Mouse (Mus musculus): ENCODE data around the gene Camsap1. TPM values are rescaled to one million over a fixed set of nuclear protein-coding genes. Genes with fewer than 3 reads are reported as not detected.

Camsap1 gene
- polyA plus RNA-seq, 1 experiment, result 6.3 TPM

- Histone ChIP-seq H3K27me3 (replicated peaks; ENCODE audit: control insufficient read depth, insufficient read depth, low read length) (no peaks in the 10 kb centered on the region), H3K27ac (ENCODE audit: insufficient read depth, low read depth, low read length) (no peak overlapping the region), H3K36me3 (ENCODE audit: control insufficient read depth, insufficient read depth, low read length) (no peaks in the 10 kb centered on the region), H3K4me3 (ENCODE audit: insufficient read depth, low read depth, low read length) (no peak overlapping the region), H3K4me1 (ENCODE audit: control insufficient read depth, insufficient read depth, low read length) (no peaks in the 10 kb centered on the region)
- WGBS, result 65% methylated on average over 5 of the region's 5 CpGs
- TF ChIP-seq CTCF (conservative IDR thresholded peaks at IDR 0.05; ENCODE audit: insufficient read depth, insufficient read length, low read depth, low read length) (no peak), POLR2A (IDR thresholded peaks at IDR 0.05; ENCODE audit: low read depth, low read length) (no peak)
- no peak for DNase-seq
Observed at GRCm38 (mm10) chr2:25888144-25888543, 94.9 kb downstream of the Camsap1 start.

- no peaks in the 10 kb centered on the region for H3K36me3 ChIP-seq (ENCODE audit: control insufficient read depth, insufficient read depth, low read length)
- TF ChIP-seq POLR2A (IDR thresholded peaks at IDR 0.05; ENCODE audit: low read depth, low read length) (no peak), CTCF (conservative IDR thresholded peaks at IDR 0.05; ENCODE audit: insufficient read depth, insufficient read length, low read depth, low read length) (no peak)
- H3K4me1 ChIP-seq (ENCODE audit: control insufficient read depth, insufficient read depth, low read length), result no peaks in the 10 kb centered on the region
- no peak overlapping the region for H3K27ac ChIP-seq (ENCODE audit: insufficient read depth, low read depth, low read length)
- WGBS, result 64% methylated on average over 8 of the region's 8 CpGs
- DNase-seq, result no peak
- H3K4me3 ChIP-seq (ENCODE audit: insufficient read depth, low read depth, low read length), result no peak overlapping the region
- H3K27me3 ChIP-seq (replicated peaks; ENCODE audit: control insufficient read depth, insufficient read depth, low read length), result no peaks in the 10 kb centered on the region
Observed at GRCm38 (mm10) chr2:25887226-25887625, 95.9 kb downstream of the Camsap1 start.

GRCm38 (mm10) chr2:25884756-25885155 is 98.3 kb downstream of the Camsap1 start:
- WGBS, result 76% methylated on average over 3 of the region's 3 CpGs
- no peak for TF ChIP-seq POLR2A (IDR thresholded peaks at IDR 0.05; ENCODE audit: low read depth, low read length)
- no peak for TF ChIP-seq CTCF (conservative IDR thresholded peaks at IDR 0.05; ENCODE audit: insufficient read depth, insufficient read length, low read depth, low read length)
- DNase-seq, result no peak
- no peak overlapping the region for H3K27ac ChIP-seq (ENCODE audit: insufficient read depth, low read depth, low read length)
- no peak overlapping the region for H3K4me3 ChIP-seq (ENCODE audit: insufficient read depth, low read depth, low read length)
- no peaks in the 10 kb centered on the region for H3K4me1 ChIP-seq (ENCODE audit: control insufficient read depth, insufficient read depth, low read length)
- no peaks in the 10 kb centered on the region for H3K36me3 ChIP-seq (ENCODE audit: control insufficient read depth, insufficient read depth, low read length)
- no peaks in the 10 kb centered on the region for H3K27me3 ChIP-seq (replicated peaks; ENCODE audit: control insufficient read depth, insufficient read depth, low read length)

GRCm38 (mm10) chr2:25882276-25882675 is 100.8 kb downstream of the Camsap1 start:
- no peaks in the 10 kb centered on the region for H3K4me1 ChIP-seq (ENCODE audit: control insufficient read depth, insufficient read depth, low read length)
- WGBS, result 41% methylated on average over 1 of the region's 1 CpGs
- H3K36me3 ChIP-seq (ENCODE audit: control insufficient read depth, insufficient read depth, low read length), result no peaks in the 10 kb centered on the region
- no peak for TF ChIP-seq CTCF (conservative IDR thresholded peaks at IDR 0.05; ENCODE audit: insufficient read depth, insufficient read length, low read depth, low read length)
- no peak for TF ChIP-seq POLR2A (IDR thresholded peaks at IDR 0.05; ENCODE audit: low read depth, low read length)
- DNase-seq, result no peak
- H3K27me3 ChIP-seq (replicated peaks; ENCODE audit: control insufficient read depth, insufficient read depth, low read length), result no peaks in the 10 kb centered on the region
- no peak overlapping the region for H3K27ac ChIP-seq (ENCODE audit: insufficient read depth, low read depth, low read length)
- no peak overlapping the region for H3K4me3 ChIP-seq (ENCODE audit: insufficient read depth, low read depth, low read length)

GRCm38 (mm10) chr2:25879061-25879460 is 104.0 kb downstream of the Camsap1 start:
- Histone ChIP-seq H3K4me1 (ENCODE audit: control insufficient read depth, insufficient read depth, low read length) (no peaks in the 10 kb centered on the region), H3K36me3 (ENCODE audit: control insufficient read depth, insufficient read depth, low read length) (no peaks in the 10 kb centered on the region), H3K27ac (ENCODE audit: insufficient read depth, low read depth, low read length) (no peak overlapping the region), H3K27me3 (replicated peaks; ENCODE audit: control insufficient read depth, insufficient read depth, low read length) (no peaks in the 10 kb centered on the region), H3K4me3 (ENCODE audit: insufficient read depth, low read depth, low read length) (no peak overlapping the region)
- WGBS, result 83% methylated on average over 4 of the region's 4 CpGs
- no peak for DNase-seq
- TF ChIP-seq CTCF (conservative IDR thresholded peaks at IDR 0.05; ENCODE audit: insufficient read depth, insufficient read length, low read depth, low read length) (no peak), POLR2A (IDR thresholded peaks at IDR 0.05; ENCODE audit: low read depth, low read length) (no peak)

GRCm38 (mm10) chr2:25878516-25878915 is 104.6 kb downstream of the Camsap1 start:
- no peak for DNase-seq
- Histone ChIP-seq H3K36me3 (ENCODE audit: control insufficient read depth, insufficient read depth, low read length) (no peaks in the 10 kb centered on the region), H3K4me3 (ENCODE audit: insufficient read depth, low read depth, low read length) (no peak overlapping the region), H3K27ac (ENCODE audit: insufficient read depth, low read depth, low read length) (no peak overlapping the region), H3K4me1 (ENCODE audit: control insufficient read depth, insufficient read depth, low read length) (no peaks in the 10 kb centered on the region), H3K27me3 (replicated peaks; ENCODE audit: control insufficient read depth, insufficient read depth, low read length) (no peaks in the 10 kb centered on the region)
- TF ChIP-seq CTCF (conservative IDR thresholded peaks at IDR 0.05; ENCODE audit: insufficient read depth, insufficient read length, low read depth, low read length) (no peak), POLR2A (IDR thresholded peaks at IDR 0.05; ENCODE audit: low read depth, low read length) (no peak)
- WGBS, result 74% methylated on average over 2 of the region's 2 CpGs

GRCm38 (mm10) chr2:25877736-25878268 is 105.3 kb downstream of the Camsap1 start:
- DNase-seq, result no peak
- Histone ChIP-seq H3K36me3 (ENCODE audit: control insufficient read depth, insufficient read depth, low read length) (no peaks in the 10 kb centered on the region), H3K27ac (ENCODE audit: insufficient read depth, low read depth, low read length) (no peak overlapping the region), H3K4me3 (ENCODE audit: insufficient read depth, low read depth, low read length) (no peak overlapping the region), H3K27me3 (replicated peaks; ENCODE audit: control insufficient read depth, insufficient read depth, low read length) (no peaks in the 10 kb centered on the region), H3K4me1 (ENCODE audit: control insufficient read depth, insufficient read depth, low read length) (no peaks in the 10 kb centered on the region)
- WGBS, result 12% methylated on average over 49 of the region's 49 CpGs
- no peak for TF ChIP-seq CTCF (conservative IDR thresholded peaks at IDR 0.05; ENCODE audit: insufficient read depth, insufficient read length, low read depth, low read length)
- no peak for TF ChIP-seq POLR2A (IDR thresholded peaks at IDR 0.05; ENCODE audit: low read depth, low read length)
